Mouse (Mus musculus): ENCODE results near the gene Orai2. TPM values are rescaled to one million over a fixed set of nuclear protein-coding genes. Genes with fewer than 3 reads are reported as not detected.

Gene Orai2
- polyA plus RNA-seq, 1 experiment from 2014 or later: 4.5 TPM

- TF ChIP-seq EP300 (IDR thresholded peaks at IDR 0.05; ENCODE audit: low read depth) (no peak), CTCF (IDR thresholded peaks at IDR 0.05; ENCODE audit: low read depth) (no peak)
- ATAC-seq (no peak), DNase-seq (no peak)
- WGBS (ENCODE audit: insufficient replicate concordance): 39% methylated on average over 2 of the region's 2 CpGs
- Histone ChIP-seq H3K36me3 (replicated peaks; ENCODE audit: insufficient read depth, low read length) (no peaks in the 10 kb centered on the region), H3K4me3 (ENCODE audit: low read depth, low read length) (no peak overlapping the region), H3K9ac (replicated peaks) (no peak overlapping the region), H3K9me3 (ENCODE audit: low read length) (no peaks in the 10 kb centered on the region), H3K27me3 (ENCODE audit: insufficient read depth, low read length) (no peaks in the 10 kb centered on the region), H3K4me1 (ENCODE audit: insufficient read depth) (0 out of 2 replicates have a peak, but pooled peaks cover 3% of the 10 kb centered on the region), H3K4me2 (ENCODE audit: low read depth, low read length) (no peak overlapping the region), H3K27ac (ENCODE audit: low read depth) (no peak overlapping the region)
These were observed 62.0 kb downstream of the Orai2 start for GRCm38 (mm10) chr5:136108486-136108885.

- no peak overlapping the region for H3K9ac ChIP-seq (replicated peaks)
- DNase-seq (peak; percentile 59), ATAC-seq (no peak)
- H3K9me3 ChIP-seq (ENCODE audit: low read length): no peaks in the 10 kb centered on the region
- no peak for TF ChIP-seq EP300 (IDR thresholded peaks at IDR 0.05; ENCODE audit: low read depth)
- TF ChIP-seq CTCF (IDR thresholded peaks at IDR 0.05; ENCODE audit: low read depth): peak; percentile 72
- H3K4me1 ChIP-seq (ENCODE audit: insufficient read depth): peaks cover 11% of the 10 kb centered on the region
- H3K27me3 ChIP-seq (ENCODE audit: insufficient read depth, low read length): no peaks in the 10 kb centered on the region
- H3K4me3 ChIP-seq (ENCODE audit: low read depth, low read length): no peak overlapping the region
- H3K36me3 ChIP-seq (replicated peaks; ENCODE audit: insufficient read depth, low read length): no peaks in the 10 kb centered on the region
- 78% methylated on average over 5 of the region's 5 CpGs for WGBS (ENCODE audit: insufficient replicate concordance)
- no peak overlapping the region for H3K27ac ChIP-seq (ENCODE audit: low read depth)
- no peak overlapping the region for H3K4me2 ChIP-seq (ENCODE audit: low read depth, low read length)
These were observed 66.0 kb downstream of the Orai2 start for GRCm38 (mm10) chr5:136104511-136104910.

GRCm38 (mm10) chr5:136102099-136102820 is 68.3 kb downstream of the Orai2 start:
- DNase-seq: peak; percentile 78
- H3K27ac ChIP-seq (ENCODE audit: low read depth): no peak overlapping the region
- 7% methylated on average over 41 of the region's 41 CpGs for WGBS (ENCODE audit: insufficient replicate concordance)

GRCm38 (mm10) chr5:136098536-136098935 is 72.0 kb downstream of the Orai2 start:
- no peak overlapping the region for H3K4me3 ChIP-seq (ENCODE audit: low read depth, low read length)
- peaks cover 8% of the 10 kb centered on the region for H3K4me1 ChIP-seq (ENCODE audit: insufficient read depth)
- H3K27ac ChIP-seq (ENCODE audit: low read depth): no peak overlapping the region
- 73% methylated on average over 10 of the region's 10 CpGs for WGBS (ENCODE audit: insufficient replicate concordance)
- H3K27me3 ChIP-seq (ENCODE audit: insufficient read depth, low read length): no peaks in the 10 kb centered on the region
- H3K9me3 ChIP-seq (ENCODE audit: low read length): no peaks in the 10 kb centered on the region
- no peak overlapping the region for H3K9ac ChIP-seq (replicated peaks)
- ATAC-seq (no peak), DNase-seq (no peak)
- TF ChIP-seq EP300 (IDR thresholded peaks at IDR 0.05; ENCODE audit: low read depth) (no peak), CTCF (IDR thresholded peaks at IDR 0.05; ENCODE audit: low read depth) (no peak)
- H3K4me2 ChIP-seq (ENCODE audit: low read depth, low read length): no peak overlapping the region
- no peaks in the 10 kb centered on the region for H3K36me3 ChIP-seq (replicated peaks; ENCODE audit: insufficient read depth, low read length)

More at GRCm38 (mm10) chr5:136102099-136102820, 68.3 kb downstream of the Orai2 start:
- H3K9me3 ChIP-seq (ENCODE audit: low read length): no peaks in the 10 kb centered on the region
- H3K27me3 ChIP-seq (ENCODE audit: insufficient read depth, low read length): no peaks in the 10 kb centered on the region
- peak; percentile 89 for ATAC-seq
- peak overlapping the region; percentile 79 for H3K4me2 ChIP-seq (ENCODE audit: low read depth, low read length)
- H3K36me3 ChIP-seq (replicated peaks; ENCODE audit: insufficient read depth, low read length): no peaks in the 10 kb centered on the region
- TF ChIP-seq CTCF (IDR thresholded peaks at IDR 0.05; ENCODE audit: low read depth): peak; percentile 89
- TF ChIP-seq EP300 (IDR thresholded peaks at IDR 0.05; ENCODE audit: low read depth): no peak
- peak overlapping the region; percentile 33 for H3K4me3 ChIP-seq (ENCODE audit: low read depth, low read length)
- 0 out of 2 replicates have a peak overlapping the region, but pooled peaks have one; percentile 26 for H3K9ac ChIP-seq (replicated peaks)
- H3K4me1 ChIP-seq (ENCODE audit: insufficient read depth): peaks cover 8% of the 10 kb centered on the region

Small RNA genes within 50 kb of the gene (microRNA-seq; reads per million reads assigned to microRNA genes)
- not detected for gene Mir7035

Other genes starting within 250 kb of the Orai2 start
- 56.7 and 66.8 TPM in 2 replicates for gene Ywhag, start 236.1 kb downstream of the Orai2 start, polyA plus RNA-seq (2015; fragmentation: Nextera tagmentation; extraction: Ambion mirVana)
- gene Ssc4d, start 196.2 kb downstream of the Orai2 start, polyA plus RNA-seq (2015; fragmentation: Nextera tagmentation; extraction: Ambion mirVana): 1.7 and 1.9 TPM in 2 replicates
- not detected in 2 replicates for gene Zp3, start 190.6 kb downstream of the Orai2 start, polyA plus RNA-seq (2015; fragmentation: Nextera tagmentation; extraction: Ambion mirVana)
- 4.8 and 4.9 TPM in 2 replicates for gene Dtx2, start 175.9 kb downstream of the Orai2 start, polyA plus RNA-seq (2015; fragmentation: Nextera tagmentation; extraction: Ambion mirVana)
- gene Upk3b, start 132.2 kb downstream of the Orai2 start, polyA plus RNA-seq (2015; fragmentation: Nextera tagmentation; extraction: Ambion mirVana): 4.0 and 4.7 TPM in 2 replicates
- gene Upk3bl, start 116.2 kb downstream of the Orai2 start, polyA plus RNA-seq (2015; fragmentation: Nextera tagmentation; extraction: Ambion mirVana): not detected in 2 replicates
- gene Rasa4, start 86.8 kb downstream of the Orai2 start, polyA plus RNA-seq (2015; fragmentation: Nextera tagmentation; extraction: Ambion mirVana): 2.1 TPM in 2 replicates
- 99.8 and 112 TPM in 2 replicates for gene Polr2j, start 54.1 kb downstream of the Orai2 start, polyA plus RNA-seq (2015; fragmentation: Nextera tagmentation; extraction: Ambion mirVana)
- gene Lrwd1, start 34.6 kb downstream of the Orai2 start, polyA plus RNA-seq (2015; fragmentation: Nextera tagmentation; extraction: Ambion mirVana): 13.7 and 16.5 TPM in 2 replicates
- gene Alkbh4, start 34.6 kb downstream of the Orai2 start, polyA plus RNA-seq (2015; fragmentation: Nextera tagmentation; extraction: Ambion mirVana): 8.8 and 9.2 TPM in 2 replicates
- gene Prkrip1, start 28.2 kb upstream of the Orai2 start, polyA plus RNA-seq (2015; fragmentation: Nextera tagmentation; extraction: Ambion mirVana): 19.6 and 19.9 TPM in 2 replicates
- 1.3 and 1.7 TPM in 2 replicates for gene Sh2b2, start 75.8 kb upstream of the Orai2 start, polyA plus RNA-seq (2015; fragmentation: Nextera tagmentation; extraction: Ambion mirVana)